Mouse (Mus musculus): ENCODE results near the gene Slc12a8. TPM values are rescaled to one million over a fixed set of nuclear protein-coding genes. Genes with fewer than 3 reads are reported as not detected.

Slc12a8 gene
- polyA plus RNA-seq, 1 experiment from 2014 or later, result 1.0 TPM

DNA sequence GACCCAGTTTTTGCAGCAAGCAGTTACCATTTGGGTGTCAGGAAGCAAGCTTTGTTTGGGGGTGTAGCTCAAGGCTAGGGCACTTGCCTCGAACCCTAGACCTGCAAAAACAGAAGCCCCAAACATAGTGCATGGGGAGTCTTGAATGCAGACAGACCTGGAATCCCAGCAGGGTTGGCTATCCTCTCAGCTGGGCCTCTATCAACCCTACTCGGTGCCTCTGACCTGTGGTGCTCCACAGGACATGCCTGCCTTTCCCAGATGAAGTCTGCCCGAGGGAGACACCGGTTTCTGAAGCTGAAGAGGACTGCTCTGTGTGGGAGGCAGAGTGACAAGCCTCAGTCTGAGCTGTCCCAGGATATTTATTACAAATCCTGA is 67.9 kb downstream of the Slc12a8 start:
- Histone ChIP-seq H3K27ac (peak overlapping the region; percentile 85), H3K4me2 (no peak overlapping the region), H3K9ac (no peak overlapping the region), H3K27me3 (no peaks in the 10 kb centered on the region), H3K9me3 (replicated peaks) (no peaks in the 10 kb centered on the region), H3K36me3 (no peaks in the 10 kb centered on the region), H3K4me1 (replicated peaks) (peaks cover 52% of the 10 kb centered on the region), H3K4me3 (no peak overlapping the region)
- 24% methylated on average over 4 of the region's 4 CpGs for WGBS
- no peak for ATAC-seq (replicated peaks; ENCODE audit: insufficient number of reproducible peaks, insufficient read depth, low FRiP score, low read depth)

DNA sequence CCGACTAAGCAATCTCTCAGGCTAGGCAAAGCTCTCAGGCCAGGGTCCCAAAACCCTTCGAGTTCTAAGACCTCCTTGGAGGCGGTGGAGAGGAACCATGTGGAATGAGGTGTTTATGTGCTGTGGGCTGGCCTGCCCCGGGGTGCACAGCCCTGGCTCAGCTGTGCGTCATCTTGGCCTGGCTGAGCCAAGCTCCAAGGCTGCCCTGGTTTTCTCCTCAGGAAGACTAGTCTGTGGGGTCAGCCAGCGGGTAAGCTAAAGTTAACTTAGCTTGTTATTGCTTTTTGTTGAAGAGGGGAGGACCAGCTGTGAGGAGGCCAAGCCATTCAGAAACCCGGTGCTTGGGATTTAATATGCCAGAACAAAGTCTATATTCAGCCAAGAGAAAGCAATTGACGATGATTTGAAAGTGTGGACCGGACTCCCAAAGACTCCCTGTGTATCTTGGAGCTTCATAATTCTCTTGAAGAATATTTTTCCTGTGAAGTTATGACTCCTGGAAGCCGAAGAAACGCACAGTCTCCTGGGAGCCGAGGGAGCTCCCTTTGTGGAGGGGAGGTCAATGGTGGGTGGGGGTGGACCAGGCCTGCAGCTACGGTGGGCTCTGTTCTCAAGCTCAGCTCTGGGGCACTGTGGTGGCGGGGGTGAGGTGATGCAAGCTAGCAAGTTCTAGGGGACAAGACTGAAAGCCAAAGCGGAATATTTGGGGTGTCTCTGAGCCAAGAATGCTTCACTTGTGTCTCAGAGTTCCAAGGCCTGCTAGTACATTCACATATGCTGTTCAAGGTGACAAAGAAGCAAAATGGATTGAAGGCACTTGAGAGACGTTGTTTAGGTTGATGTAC is 70.4 kb downstream of the Slc12a8 start:
- peaks cover 35% of the 10 kb centered on the region for H3K4me1 ChIP-seq (replicated peaks)
- 74% methylated on average over 16 of the region's 16 CpGs for WGBS
- H3K27ac ChIP-seq, result peak overlapping the region; percentile 51; the same call in 1 of the 2 replicates
- H3K9ac ChIP-seq, result no peak overlapping the region
- no peaks in the 10 kb centered on the region for H3K27me3 ChIP-seq
- no peaks in the 10 kb centered on the region for H3K36me3 ChIP-seq
- no peak for ATAC-seq (replicated peaks; ENCODE audit: insufficient number of reproducible peaks, insufficient read depth, low FRiP score, low read depth)
- no peaks in the 10 kb centered on the region for H3K9me3 ChIP-seq (replicated peaks)
- no peak overlapping the region for H3K4me2 ChIP-seq
- H3K4me3 ChIP-seq, result no peak overlapping the region

DNA sequence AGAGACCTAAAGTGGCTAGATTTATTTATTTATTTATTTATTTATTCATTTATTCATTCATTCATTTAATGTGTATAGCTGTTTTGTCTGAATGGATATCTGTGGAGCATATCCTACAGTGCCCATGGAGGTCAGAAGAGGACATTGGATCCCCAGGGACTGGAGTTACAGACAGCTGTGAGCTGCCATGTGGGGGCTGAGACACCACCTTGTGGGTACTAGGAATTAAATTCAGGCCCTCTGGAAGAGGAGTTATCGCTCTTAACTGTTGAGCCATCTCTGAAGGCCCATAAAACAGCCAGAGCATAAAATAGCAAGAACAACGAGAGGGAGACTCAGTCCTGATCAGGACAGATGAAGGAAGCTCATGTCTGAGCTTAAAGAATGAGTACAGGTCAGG is 71.7 kb downstream of the Slc12a8 start:
- H3K27me3 ChIP-seq, result no peaks in the 10 kb centered on the region
- no peaks in the 10 kb centered on the region for H3K36me3 ChIP-seq
- H3K4me1 ChIP-seq (replicated peaks), result peaks cover 25% of the 10 kb centered on the region
- no peak overlapping the region for H3K4me2 ChIP-seq
- no peak for ATAC-seq (replicated peaks; ENCODE audit: insufficient number of reproducible peaks, insufficient read depth, low FRiP score, low read depth)
- H3K4me3 ChIP-seq, result no peak overlapping the region
- WGBS, result 76% methylated on average over 2 of the region's 2 CpGs
- no peak overlapping the region for H3K27ac ChIP-seq
- H3K9me3 ChIP-seq (replicated peaks), result no peaks in the 10 kb centered on the region
- no peak overlapping the region for H3K9ac ChIP-seq

DNA sequence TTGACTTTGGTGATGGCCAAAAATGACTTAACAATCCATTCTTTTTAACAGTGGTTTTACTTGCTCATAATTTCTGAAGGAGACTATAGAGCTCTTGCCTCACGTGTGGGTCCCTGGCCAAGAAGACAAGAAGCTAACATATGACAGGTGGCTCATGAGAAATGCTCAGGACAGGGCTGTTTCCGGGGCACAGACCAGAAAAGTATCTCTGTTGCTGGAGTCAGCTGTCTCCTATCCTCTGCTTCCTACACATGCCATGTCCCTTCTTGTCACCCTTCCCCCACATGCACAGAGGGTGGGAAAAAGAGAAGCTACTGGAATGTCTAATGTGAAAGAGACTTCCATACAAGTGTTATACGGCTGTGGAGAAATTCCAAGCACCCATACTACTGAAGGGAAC is 73.3 kb downstream of the Slc12a8 start:
- Histone ChIP-seq H3K4me3 (no peak overlapping the region), H3K4me2 (no peak overlapping the region), H3K27ac (no peak overlapping the region), H3K27me3 (no peaks in the 10 kb centered on the region), H3K4me1 (replicated peaks) (peaks cover 19% of the 10 kb centered on the region), H3K9me3 (replicated peaks) (no peaks in the 10 kb centered on the region), H3K36me3 (no peaks in the 10 kb centered on the region), H3K9ac (no peak overlapping the region)
- no peak for ATAC-seq (replicated peaks; ENCODE audit: insufficient number of reproducible peaks, insufficient read depth, low FRiP score, low read depth)
- 78% methylated on average over 3 of the region's 3 CpGs for WGBS

DNA sequence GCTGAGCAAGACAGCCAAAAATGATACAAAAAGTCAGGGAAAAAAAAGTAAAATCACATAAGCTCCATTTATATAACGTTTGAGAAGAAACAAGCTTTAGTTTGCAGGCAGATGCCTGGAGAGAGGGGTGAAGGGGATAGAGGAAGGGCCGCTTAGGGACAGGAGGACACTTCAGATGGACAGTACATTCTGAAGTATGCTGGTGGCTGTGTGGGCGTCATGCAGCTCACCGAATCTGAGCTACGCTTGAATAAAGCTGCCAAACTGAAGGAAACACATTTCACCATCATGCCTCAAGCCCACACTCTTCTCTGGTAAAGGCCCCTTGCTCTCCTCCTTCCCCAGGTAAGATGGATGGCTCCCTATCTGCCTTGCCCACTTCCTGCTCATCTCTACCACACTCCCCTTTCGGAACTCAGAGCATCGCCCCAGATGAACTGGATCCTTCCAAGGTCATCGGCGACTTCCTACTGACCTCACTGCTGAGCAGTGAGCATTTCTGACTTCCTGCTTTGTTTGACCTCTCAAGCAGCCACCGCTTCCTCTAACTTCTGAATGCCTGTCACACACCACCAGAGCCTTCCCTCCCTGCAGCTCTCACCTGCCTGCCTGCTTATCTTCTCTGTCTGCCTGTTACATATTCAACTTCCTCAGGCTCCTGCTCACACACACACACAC is 74.4 kb downstream of the Slc12a8 start:
- H3K27me3 ChIP-seq, result no peaks in the 10 kb centered on the region
- no peak overlapping the region for H3K9ac ChIP-seq
- no peaks in the 10 kb centered on the region for H3K36me3 ChIP-seq
- no peak for ATAC-seq (replicated peaks; ENCODE audit: insufficient number of reproducible peaks, insufficient read depth, low FRiP score, low read depth)
- H3K4me2 ChIP-seq, result no peak overlapping the region
- H3K9me3 ChIP-seq (replicated peaks), result no peaks in the 10 kb centered on the region
- no peak overlapping the region for H3K4me3 ChIP-seq
- WGBS, result 62% methylated on average over 10 of the region's 10 CpGs
- peaks cover 18% of the 10 kb centered on the region for H3K4me1 ChIP-seq (replicated peaks)
- 0 out of 2 replicates have a peak overlapping the region, but pooled peaks have one; percentile 13 for H3K27ac ChIP-seq

DNA sequence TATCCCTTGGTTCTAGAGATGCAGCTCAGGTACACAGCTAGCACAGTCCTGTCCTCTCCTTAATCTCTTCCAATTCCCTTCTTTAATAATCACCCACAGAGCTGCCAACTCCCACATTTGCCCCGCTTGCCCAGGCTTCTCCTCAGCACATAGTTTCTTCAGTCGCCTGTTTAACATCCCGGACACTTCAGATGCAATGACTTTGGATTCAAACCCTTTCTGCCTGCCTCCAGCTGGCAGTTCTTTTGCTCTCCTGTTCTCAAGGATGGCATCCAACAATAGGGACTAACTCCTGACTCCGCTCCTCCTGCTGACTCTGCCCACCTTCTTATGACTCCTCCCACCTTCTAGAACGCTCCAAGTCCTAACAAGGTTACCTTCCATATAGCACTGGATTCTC is 75.2 kb downstream of the Slc12a8 start:
- H3K27ac ChIP-seq, result no peak overlapping the region
- no peak overlapping the region for H3K9ac ChIP-seq
- H3K4me2 ChIP-seq, result no peak overlapping the region
- no peak overlapping the region for H3K4me3 ChIP-seq
- H3K36me3 ChIP-seq, result no peaks in the 10 kb centered on the region
- H3K9me3 ChIP-seq (replicated peaks), result no peaks in the 10 kb centered on the region
- no peaks in the 10 kb centered on the region for H3K27me3 ChIP-seq
- peaks cover 18% of the 10 kb centered on the region for H3K4me1 ChIP-seq (replicated peaks)
- 78% methylated on average over 5 of the region's 5 CpGs for WGBS
- no peak for ATAC-seq (replicated peaks; ENCODE audit: insufficient number of reproducible peaks, insufficient read depth, low FRiP score, low read depth)

DNA sequence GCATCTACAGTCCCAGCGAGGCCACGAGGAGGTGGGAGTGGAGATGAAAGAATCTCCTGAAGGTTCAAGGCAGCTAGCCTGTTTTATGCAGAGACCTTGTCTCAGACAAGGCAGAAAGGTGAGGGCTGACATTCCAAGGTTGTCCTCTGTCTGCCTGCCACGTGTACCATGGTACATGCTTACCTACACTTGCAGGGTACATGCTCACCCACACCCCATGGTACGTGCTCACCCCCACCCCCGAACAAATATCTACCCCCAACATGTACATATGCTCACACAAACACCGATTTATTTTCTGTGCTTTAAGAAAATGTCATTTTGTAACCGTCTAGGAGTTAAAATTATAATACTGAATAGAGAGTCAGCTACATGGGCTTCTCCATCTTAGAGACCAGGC is 76.3 kb downstream of the Slc12a8 start:
- Histone ChIP-seq H3K4me2 (no peak overlapping the region), H3K4me3 (no peak overlapping the region), H3K4me1 (replicated peaks) (peaks cover 18% of the 10 kb centered on the region), H3K27ac (no peak overlapping the region), H3K36me3 (no peaks in the 10 kb centered on the region), H3K27me3 (no peaks in the 10 kb centered on the region), H3K9ac (no peak overlapping the region), H3K9me3 (replicated peaks) (no peaks in the 10 kb centered on the region)
- ATAC-seq (replicated peaks; ENCODE audit: insufficient number of reproducible peaks, insufficient read depth, low FRiP score, low read depth), result no peak
- WGBS, result 88% methylated on average over 7 of the region's 7 CpGs

DNA sequence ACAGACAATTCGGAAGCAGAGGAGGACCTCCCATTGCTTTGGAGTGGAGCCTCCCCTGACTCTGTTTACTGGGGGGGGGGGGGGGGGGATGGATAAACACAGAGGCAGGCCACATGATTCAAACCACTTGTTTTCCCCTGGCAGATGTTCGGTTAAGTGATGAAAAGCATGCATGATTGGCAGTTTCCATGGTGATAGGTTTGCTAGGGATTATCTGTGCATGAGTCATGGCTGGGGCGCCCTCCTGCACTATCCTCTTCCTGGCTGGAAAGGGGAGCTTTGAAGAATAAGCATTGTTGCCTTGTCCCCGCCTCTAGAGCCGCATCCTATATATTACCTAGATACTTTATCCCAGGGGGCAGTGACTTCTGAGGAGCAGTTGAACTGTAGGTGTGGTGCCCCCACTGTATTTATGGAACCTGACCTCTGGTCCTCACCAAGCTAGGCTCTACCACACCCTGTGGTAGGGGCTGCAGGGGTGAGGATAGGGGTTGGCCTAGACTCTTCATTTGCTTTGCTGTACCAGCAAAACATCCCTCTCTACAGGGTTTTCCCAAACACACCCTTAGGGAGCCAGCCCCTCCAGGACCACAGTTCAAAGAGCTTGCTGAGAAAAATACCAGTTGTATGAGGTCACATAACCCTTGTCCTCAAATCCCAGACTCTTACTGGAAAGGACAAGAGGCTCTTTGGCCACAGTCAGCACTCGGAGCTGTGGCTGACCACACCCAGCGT is 77.1 kb downstream of the Slc12a8 start:
- no peaks in the 10 kb centered on the region for H3K36me3 ChIP-seq
- H3K9me3 ChIP-seq (replicated peaks), result no peaks in the 10 kb centered on the region
- H3K4me2 ChIP-seq, result no peak overlapping the region
- 44% methylated on average over 7 of the region's 7 CpGs for WGBS
- peaks cover 18% of the 10 kb centered on the region for H3K4me1 ChIP-seq (replicated peaks)
- no peaks in the 10 kb centered on the region for H3K27me3 ChIP-seq
- no peak overlapping the region for H3K4me3 ChIP-seq
- peak overlapping the region; percentile 25; the same call in 1 of the 2 replicates for H3K27ac ChIP-seq
- ATAC-seq (replicated peaks; ENCODE audit: insufficient number of reproducible peaks, insufficient read depth, low FRiP score, low read depth), result peak; percentile 66
- H3K9ac ChIP-seq, result no peak overlapping the region

DNA sequence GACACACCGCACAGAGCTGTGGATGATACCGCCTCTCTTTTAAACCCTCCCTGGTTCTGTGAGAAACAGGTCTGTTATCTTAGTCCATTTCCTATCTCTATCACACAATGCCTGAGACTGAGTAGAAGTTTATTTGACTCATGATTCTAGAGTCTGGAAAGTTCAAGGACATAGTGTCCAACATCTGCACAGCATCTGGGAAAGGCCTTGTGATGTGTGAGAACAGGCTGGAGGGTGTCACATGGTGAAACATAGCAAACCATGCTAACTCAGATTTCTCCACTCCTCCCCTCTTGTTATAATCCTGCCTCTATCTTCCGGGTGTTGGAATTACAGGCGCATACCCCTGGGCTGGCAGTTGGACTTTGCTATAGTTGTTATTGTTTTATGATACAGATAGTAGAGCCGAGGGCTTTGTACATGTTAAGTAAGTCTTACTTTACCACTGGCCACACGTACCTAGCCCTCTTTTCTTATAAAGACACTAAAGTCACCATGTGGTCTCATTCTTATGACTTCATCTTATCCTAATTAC is 78.2 kb downstream of the Slc12a8 start:
- Histone ChIP-seq H3K36me3 (no peaks in the 10 kb centered on the region), H3K27me3 (no peaks in the 10 kb centered on the region), H3K27ac (no peak overlapping the region), H3K9ac (no peak overlapping the region), H3K4me2 (no peak overlapping the region), H3K4me3 (no peak overlapping the region), H3K9me3 (replicated peaks) (no peaks in the 10 kb centered on the region), H3K4me1 (replicated peaks) (peaks cover 18% of the 10 kb centered on the region)
- WGBS, result 78% methylated on average over 6 of the region's 6 CpGs
- ATAC-seq (replicated peaks; ENCODE audit: insufficient number of reproducible peaks, insufficient read depth, low FRiP score, low read depth), result no peak

DNA sequence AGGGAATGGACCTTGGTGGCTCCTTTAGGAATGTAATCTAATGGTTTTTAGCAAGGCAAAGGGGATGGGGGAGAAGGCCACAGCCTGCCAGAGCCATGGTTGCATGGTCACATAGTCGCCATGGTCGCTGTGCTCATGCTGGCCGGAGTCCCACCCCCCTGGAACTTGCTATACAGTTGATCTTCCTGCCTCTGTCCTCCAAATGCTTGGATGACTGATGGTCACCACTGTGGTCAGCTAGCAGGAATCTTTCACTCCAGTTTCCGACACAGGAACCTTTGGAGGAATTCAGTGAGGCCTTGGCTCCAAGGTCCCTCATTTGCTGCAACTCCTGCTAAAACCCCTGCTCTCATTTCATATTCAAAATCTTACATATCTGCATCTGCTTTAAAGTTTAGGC is 79.1 kb downstream of the Slc12a8 start:
- peaks cover 18% of the 10 kb centered on the region for H3K4me1 ChIP-seq (replicated peaks)
- H3K27ac ChIP-seq, result no peak overlapping the region
- H3K9ac ChIP-seq, result no peak overlapping the region
- no peak overlapping the region for H3K4me2 ChIP-seq
- H3K9me3 ChIP-seq (replicated peaks), result no peaks in the 10 kb centered on the region
- no peak overlapping the region for H3K4me3 ChIP-seq
- WGBS, result 82% methylated on average over 4 of the region's 4 CpGs
- H3K36me3 ChIP-seq, result no peaks in the 10 kb centered on the region
- H3K27me3 ChIP-seq, result no peaks in the 10 kb centered on the region
- no peak for ATAC-seq (replicated peaks; ENCODE audit: insufficient number of reproducible peaks, insufficient read depth, low FRiP score, low read depth)

DNA sequence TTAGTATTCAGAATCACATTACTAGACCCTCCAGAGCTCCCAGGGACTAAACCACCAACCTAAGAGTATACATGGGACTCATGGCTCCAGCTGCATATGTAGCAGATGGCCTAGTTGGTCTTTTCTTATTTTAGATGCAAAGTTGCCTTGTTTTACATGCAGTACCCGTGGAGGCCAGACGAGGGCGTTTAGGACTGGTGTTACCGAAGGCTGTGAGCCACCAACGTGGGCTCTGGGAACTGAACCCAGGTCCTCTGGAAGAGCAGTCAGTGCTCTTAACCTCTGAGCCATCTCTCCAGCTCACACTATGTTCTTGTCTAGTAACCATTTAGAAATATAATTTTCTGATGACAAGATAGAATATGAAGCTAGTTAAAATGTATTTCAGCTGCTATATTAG is 83.1 kb downstream of the Slc12a8 start:
- Histone ChIP-seq H3K4me3 (no peak overlapping the region), H3K9me3 (replicated peaks) (no peaks in the 10 kb centered on the region), H3K36me3 (no peaks in the 10 kb centered on the region), H3K27me3 (no peaks in the 10 kb centered on the region), H3K4me2 (no peak overlapping the region), H3K27ac (no peak overlapping the region), H3K4me1 (replicated peaks) (no peaks in the 10 kb centered on the region; the same call in none of the 2 replicates), H3K9ac (no peak overlapping the region)
- no peak for ATAC-seq (replicated peaks; ENCODE audit: insufficient number of reproducible peaks, insufficient read depth, low FRiP score, low read depth)
- 23% methylated on average over 5 of the region's 5 CpGs for WGBS

Data from heart, embryonic 15.5 days (tissue).